Mouse (Mus musculus) T-helper 17 cell (primary cell): ENCODE measurements around the gene Bloc1s4.
"Not testable (repeated sequence)": the region's sequence is repeated elsewhere in the genome, so short reads cannot be mapped to it uniquely, and the experiment has no call there.

Experiments
- in situ Hi-C, 2 experiments: fragments of 300-600 bp; cut with MboI, MseI; formaldehyde crosslinking; loops; 1 replicate in 1 of 2; 2 replicates in 1 of 2; pipeline ENCODE4 v1.15.1; 2025; ENCODE audit warnings: high pct_unique_total_duplicates in 2 of 2

The Bloc1s4 gene

DNA sequence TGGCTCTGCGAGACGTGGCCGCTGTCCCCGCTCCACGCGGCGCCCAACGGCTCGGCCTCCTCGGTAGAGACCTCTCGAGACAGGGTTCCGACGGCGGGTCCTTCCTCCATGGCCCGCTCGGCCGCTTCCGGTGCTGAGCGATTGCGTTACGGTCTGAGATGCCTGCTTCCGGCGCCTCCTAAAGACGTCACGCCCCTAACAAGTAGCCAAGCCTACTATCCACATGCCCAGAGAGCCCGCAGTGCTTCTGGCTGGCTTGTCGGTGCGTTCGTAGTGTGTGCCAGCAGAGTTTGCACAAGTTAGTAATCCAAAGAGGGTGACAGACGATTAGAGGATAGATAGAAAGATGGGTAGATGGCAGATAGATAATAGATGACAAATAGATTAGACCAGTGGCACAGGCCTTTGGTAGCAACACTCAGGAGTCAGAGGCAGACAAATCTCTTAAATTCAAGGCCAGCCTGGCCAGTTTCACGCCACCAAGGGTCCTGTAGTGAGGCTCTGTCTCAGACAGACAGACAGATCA, at the start of gene Bloc1s4:
Bloc1s4 (minus strand) TSS at position 115 of the 526 bp plus-strand sequence.
- in situ Hi-C loops = no loop called here

DNA sequence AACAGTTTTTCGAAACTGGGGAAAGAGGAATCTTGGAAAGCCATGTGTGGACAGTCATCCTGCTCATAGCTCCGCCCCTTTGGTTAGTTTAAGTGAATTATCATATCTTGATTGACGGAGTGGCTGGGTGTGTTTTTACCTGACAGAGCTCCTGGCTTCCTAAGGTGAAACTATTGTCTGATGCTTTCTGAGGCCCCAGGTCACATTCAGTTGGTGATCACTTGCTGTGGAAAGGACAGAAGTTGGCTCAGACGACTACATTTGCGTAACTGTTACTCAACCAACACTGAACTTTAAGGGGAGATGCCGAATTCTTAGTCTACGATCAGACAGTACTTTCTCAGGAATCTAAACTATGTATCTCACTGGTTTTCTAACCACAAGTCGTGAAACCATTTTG, 48.8 kb upstream of the Bloc1s4 start:
- in situ Hi-C loops = no loop called here

DNA sequence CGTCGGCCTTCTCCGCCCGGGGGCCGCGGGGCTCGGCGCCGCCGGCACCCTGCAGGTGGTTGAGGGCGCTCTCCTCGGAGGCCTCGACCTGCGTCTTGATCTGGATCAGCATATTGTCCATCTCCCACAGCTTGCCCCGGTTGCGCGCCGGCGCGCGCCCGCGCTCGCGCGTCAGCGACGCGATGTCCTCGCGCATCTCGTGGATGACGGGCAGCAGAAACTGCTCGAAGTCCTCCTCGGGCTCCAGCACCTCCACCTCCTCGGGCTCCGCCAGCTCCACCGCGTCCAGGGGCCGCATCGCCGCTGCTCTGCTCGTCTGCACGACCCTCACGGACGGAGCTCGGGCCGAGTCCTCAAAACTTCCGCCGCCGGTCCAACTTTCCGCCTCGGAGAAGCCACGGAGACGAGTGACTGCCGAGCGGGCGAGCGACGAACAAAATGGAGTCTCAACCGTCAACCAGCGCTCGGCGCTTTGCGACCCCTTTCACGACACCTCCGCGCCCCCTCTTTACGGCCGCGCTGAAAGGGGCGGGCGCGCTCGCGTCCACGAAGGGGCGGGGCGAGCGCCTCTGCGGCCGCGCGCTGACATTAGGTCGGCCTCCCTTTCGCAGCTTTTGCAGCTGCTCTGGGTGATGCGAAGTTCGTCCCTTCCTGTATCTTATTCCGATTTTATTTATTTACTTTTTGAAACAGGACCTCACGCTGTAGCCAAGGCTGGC, 48.0 kb upstream of the Bloc1s4 start, which contains the start of gene Mrfap1:
Mrfap1 (minus strand) TSS at position 477 of the 719 bp plus-strand sequence.
- in situ Hi-C loops = not testable (repeated sequence)

DNA sequence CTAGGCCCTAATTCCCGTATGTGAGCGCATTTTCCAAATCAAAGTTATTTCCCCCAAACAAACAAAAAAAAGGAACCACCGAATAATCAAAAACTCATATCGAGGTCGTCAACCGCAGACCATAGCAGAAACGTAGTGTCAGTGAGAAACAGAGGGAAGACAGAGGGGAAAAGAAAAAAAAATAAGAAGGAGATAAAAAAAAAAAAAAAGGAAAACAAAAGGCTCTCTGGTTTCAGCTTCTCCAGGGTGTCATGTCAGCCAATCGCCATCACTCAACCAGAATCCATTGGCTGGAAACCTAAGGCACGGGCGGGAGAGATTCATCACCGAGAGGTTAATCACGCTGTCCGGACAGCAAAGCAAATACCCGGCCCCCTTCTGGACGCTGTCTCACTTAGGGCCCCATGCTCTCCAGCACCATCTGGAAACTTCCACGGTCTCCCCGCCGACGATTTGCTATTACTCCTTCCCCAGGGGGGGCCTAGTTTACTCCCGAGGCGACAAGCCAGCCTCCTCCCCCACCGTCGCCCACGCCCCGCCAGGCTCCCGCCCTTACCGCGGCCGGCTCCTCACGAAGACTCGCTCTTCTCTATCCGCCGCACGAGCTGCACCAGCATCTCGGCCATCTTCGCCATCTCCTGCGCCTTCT, 47.3 kb upstream of the Bloc1s4 start:
- in situ Hi-C loops = not testable (repeated sequence)

DNA sequence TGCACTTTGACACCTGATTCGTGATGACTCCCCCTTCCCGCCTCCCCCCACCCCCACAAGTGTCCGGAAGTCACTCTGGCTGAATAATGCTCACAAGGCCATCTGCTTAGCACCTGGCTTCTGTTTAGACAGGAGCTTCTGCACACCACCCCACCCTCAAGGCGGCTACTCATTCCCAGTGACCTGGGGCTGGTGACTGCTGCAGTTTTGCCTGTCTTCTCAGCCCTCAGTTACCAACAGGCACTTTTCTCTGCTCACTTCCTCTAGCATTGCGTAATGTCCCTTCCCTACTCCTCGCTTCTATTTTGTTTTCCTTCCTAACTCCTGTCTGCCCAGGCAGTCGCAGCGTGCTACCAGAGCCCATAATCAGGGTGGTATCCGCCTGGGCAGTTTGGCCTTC, 43.4 kb upstream of the Bloc1s4 start:
- in situ Hi-C loops = no loop called here

DNA sequence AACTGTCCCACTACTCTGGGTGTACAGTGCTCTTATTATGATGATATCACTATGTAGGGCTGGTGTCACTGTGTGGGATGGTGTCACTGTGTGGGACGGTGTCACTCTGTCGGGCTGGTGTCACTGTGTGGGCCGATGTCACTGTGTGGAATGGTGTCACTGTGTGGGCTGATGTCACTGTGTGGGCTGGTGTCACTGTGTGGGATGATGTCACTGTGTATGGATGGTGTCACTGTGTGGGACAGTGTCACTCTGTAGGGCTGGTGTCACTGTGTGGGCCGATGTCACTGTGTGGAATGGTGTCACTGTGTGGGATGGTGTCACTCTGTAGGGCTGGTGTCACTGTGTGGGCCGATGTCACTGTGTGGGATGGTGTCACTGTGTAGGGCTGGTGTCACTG, 37.6 kb upstream of the Bloc1s4 start:
- in situ Hi-C loops = no loop called here

DNA sequence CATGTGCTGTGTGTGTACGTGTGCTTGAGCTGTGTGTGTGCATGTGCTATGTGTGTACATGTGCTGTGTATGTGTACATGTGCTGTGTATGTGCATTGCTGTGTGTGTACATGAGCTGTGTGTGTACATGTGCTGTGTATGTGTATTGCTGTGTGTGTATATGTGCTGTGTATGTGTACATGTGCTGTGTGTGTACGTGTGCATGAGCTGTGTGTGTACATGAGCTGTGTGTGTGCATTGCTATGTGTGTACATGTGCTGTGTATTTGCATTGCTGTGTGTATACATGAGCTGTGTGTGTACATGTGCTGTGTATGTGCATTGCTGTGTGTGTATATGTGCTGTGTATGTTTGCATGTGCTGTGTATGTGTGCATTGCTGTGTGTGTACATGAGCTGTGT, 31.1 kb upstream of the Bloc1s4 start:
- in situ Hi-C loops = no loop called here

DNA sequence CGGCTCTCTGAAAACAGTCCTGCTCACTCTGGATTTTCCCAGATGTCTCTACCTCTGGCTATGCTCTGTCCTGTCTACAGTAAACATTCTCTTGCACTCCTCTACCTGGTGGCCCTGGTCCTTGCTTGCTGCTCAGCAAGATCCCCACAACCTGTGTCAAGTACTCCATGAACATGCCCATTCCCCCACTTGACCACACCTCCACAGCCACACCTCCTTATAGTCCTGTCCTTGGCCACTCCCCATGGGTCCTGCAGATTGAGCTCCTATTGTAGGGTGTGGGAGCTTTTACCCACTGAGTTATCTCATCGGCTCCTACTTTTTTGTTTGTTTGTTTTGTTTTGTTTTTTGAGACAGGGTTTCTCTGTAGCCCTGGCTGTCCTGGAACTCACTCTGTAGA, 30.5 kb upstream of the Bloc1s4 start:
- in situ Hi-C loops = no loop called here

DNA sequence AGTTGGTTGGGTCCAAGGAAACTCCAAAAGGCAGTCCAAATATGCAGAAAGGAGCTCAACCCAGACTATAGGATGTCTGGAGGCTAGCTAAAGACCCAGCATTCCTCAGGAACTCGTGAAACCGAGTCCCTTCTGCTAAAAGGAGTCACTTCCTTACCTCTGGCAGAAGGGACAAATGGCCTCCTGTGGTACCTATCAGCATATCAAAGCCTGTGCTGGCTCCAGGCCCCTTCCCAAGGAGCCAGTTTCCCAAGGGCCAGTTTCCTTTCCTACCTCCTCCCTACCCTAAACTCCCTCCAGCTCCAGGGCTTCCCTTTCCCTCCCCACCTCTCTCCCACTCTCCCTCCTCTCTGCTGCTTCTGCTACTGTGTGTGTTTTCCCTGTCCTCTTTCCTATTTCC, 28.7 kb upstream of the Bloc1s4 start:
- in situ Hi-C loops = no loop called here

DNA sequence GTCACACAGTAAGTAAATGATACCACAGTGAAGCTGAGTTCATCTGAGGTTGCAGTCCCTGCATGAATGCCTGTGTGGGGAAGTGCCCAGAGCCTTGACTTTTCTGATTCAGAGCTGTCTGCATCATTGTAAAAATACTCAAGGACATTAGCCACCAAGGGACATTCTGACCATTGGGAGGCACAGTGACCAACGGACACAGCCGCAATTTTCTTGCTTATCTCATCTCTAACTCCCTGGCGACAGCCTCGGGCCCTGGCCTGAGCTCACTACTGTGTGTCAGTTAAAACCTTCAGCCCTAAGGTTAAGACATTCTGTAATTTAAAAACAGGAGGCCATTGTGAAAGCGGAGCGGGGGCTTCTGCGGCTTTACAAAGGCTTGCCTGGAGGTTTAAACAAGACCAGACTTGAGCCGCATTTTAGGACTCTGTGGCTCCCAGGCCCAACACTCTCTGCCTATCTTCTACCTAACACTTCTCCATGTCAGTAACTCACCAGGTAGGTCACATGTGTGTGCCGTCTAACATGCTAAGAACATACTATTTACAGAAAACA, 27.6 kb upstream of the Bloc1s4 start:
- in situ Hi-C loops = no loop called here

DNA sequence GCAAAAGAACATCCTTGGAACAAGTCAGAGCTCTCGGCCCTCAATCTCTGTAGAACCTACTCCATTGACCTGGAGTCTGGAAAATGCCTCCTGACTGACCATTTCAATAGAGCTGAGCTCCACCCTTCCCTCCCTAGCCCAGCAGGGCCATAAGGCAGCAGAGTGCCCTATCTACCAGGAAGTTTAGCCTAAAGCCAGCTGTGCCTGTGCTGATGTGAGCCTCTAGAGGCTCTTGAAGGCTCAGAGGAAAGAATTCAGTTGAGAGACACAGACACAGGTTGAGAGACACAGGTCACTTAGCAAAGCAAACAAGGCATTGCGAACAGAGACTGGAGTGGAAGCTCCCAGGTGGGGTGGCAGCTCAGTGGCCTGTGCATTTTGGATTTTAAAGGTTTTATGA, 26.9 kb upstream of the Bloc1s4 start:
- in situ Hi-C loops = no loop called here

DNA sequence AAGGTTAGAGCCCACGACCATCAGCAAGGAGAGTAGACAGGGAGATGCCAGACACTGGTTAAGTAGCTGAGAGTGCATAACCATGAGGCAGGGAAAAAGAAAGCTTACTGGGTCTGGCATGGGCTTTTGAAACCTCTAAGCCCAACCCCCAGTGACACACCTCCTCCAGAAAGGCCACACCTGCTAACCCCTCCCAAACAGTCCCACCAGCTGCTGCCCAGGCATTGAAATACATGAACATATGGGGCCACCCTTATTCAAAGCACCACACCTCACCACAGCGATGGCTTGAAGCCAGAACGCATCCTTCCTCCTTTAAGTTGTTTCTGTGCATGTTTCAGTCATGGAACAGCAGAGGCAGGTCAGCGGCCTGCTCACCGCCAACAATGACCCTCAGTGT, 24.1 kb upstream of the Bloc1s4 start:
- in situ Hi-C loops = no loop called here

DNA sequence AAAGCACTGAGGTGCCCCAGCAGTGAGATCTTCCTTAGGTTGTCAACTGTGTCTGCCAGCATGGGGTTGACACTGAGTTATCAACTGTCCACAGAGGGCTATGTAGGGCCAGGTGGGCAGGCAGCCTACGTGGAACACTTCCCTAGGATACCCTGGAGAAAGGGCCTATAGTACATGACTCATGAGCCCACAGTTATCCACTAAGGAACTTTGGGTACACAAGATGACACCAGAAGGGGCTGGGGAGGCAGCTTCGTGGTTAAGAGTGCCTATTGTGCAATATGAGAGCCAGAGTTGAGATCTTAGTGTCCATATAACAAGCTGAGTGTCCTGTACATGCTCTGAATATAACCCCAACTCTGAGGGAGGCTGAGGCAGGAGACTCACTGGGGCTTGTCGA, 21.2 kb upstream of the Bloc1s4 start:
- in situ Hi-C loops = no loop called here

DNA sequence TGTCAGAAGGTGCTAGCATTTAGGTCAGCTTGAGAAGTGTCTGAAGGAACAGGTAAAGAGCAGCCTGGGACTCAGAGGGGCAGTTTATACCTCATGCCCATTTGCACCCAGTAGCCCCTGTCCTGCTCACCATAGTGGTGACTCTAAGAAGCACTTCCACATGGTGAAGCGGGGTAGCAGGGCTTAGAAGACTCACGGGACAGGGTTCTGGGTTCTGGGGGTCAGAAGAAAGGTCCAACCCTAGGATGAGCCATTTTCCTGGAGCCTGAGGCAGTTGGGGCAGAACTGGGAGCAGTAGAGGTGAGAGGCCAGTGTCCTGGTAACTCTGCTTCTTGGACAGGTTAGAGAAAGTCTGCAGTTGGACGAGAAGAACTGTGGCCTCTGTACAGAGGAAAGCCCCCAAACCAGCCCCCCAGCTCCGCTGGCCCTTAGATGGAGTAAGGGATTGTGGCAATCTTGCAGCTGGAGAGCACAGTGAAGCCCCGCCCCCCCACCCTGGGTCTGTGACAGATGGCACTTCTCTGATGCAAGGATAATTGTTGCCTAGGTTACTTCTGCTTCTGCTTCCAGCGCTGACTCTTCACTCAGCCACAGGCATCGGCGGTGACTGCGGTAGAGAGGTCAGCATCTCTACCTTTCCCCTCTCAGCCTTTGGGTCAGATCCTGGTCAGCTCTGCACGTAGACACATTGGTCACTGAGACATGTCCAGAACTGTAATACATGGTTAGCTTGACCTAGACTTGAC, 18.7 kb upstream of the Bloc1s4 start:
- in situ Hi-C loops = no loop called here

DNA sequence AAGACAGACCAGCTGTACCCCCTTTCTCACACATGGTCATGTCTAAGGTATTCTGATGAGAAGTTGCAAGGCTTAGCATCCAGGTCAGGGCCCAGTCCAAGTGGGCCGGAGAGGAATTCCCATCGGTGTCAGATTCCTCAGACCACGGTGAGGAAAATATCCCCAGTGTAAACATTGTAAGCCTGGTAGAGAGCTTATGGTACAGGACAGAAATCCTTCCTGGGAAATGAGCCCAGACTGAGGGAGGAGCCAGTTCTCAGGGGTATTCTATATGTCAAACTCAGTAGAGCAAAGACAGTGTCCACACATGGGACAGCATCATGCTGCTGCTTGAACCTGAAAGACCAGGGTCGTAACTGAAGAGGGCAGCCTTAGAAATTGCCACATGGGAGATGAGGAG, 11.4 kb upstream of the Bloc1s4 start:
- in situ Hi-C loops = no loop called here

DNA sequence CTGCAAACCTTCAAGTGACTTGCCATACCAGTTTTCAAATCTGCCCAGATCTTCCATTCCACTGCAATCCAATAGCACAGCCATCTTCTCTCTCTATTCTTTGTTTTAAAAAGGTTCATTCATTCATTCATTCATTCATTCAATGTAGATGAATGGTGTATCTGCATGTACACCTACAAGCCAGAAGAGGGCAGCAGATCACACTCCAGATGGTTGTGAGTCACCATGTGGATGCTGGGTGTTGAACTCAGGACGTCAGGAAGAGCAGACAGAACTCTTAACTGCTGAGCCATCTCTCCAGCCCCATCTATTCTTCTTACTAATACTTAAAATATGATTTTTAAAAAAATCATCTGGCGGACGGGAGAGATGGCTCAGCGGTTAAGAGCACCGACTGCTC, 8.6 kb upstream of the Bloc1s4 start:
- in situ Hi-C loops = no loop called here

DNA sequence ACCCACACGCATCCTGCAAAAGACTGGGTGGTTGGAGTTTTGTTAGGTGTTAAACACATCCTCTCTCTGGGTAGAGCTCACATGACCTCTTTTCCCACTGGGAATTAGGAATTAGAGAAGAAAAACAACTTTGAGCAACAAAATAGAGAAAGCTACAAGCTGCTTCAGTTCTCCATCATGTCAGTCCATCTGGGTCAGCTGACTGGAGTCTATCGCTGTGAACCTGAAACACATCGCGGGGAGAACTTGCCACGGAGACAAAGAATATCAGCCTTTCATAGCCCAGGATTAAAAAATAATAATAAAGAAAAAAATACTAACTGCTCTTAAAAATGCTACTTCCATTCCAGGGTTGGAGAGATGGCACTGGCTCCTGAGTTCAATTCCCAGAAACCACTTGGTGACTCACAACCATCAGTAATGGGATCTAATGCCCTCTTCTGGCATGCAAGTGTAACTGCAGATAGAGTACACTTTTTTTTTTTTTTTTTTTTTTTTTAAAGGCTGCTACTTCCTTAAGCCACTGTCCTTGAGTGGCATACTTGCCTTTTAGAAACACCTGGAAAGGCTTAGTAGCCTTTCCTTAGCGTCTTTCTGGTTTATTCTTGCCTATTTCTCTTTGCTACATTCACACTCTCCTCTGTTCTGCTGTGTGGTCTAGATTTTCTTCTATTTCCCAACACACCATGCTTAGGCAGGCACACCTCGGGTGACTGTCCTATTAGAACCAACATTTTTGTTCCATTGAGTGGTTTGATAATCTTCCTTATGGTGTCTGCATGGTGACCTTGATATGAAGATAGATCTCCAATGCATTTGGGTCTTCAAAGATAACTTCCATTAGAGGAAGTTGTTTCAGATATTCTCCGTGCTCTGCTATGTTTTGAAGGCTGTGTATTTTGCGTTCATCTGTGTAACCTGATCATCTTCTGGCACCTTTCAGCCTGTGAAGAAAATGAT, 1.9 kb upstream of the Bloc1s4 start:
- in situ Hi-C loops = no loop called here

DNA sequence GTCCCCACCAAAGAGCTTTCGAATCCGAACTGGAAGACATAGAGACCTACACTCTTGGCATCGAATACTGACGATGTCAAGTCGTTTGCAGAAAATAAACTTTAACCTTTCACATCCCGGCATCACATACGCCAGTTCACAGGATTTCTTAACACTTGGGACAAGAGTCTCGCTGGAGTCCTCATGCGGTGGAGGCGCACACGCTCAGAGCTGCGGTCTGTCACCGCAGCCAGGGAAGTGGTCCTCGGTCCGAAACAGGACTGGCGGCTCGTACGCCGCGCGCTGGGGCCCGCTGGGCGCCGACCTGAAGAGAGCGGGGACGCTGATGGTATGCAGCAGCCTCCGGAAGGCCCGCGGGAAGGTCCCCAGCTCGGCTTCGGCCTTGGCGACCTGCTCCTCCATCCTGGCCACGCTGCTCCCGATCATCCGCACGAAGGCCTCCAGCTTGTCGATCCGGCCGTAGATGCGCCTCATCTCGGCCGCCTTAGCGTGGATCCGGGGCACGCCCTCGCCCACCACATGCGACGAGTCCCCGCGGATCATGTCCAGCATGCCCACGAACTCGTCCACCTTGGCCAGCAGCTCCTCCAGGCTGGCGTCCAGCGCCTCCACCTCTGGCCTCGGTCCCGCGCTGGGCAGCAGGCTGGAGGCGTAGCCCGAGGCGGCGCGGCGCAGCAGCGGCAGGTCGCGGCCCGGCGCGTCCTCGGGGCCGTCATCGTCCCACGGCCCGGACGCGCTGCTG, 485 bp downstream of the Bloc1s4 start:
- in situ Hi-C loops = no loop called here

DNA sequence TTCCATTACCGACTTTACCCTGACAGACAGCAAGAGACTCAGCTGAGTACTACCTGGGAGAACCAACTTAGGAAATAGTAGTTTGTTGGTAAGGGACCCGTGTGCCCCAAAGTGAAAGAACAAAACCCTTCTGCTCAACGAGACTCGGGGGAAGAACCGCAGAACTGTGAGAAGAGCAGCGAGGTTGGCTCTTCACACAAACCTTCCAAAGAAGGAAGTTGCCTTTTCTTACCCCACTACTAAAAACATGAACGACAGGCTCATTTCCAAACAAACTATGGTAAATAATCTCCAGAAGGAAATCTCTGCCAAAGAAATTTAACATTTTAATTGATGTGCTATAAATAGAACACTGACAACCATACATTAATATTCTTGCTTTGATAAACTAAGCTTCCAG, 1.4 kb downstream of the Bloc1s4 start:
- in situ Hi-C loops = no loop called here
